Mouse (Mus musculus) monocyte, adult 2 months (primary cell): ENCODE results near the gene Csrnp2.
"Not testable (repeated sequence)": the region's sequence is repeated elsewhere in the genome, so short reads cannot be mapped to it uniquely, and the experiment has no call there.

Experiments used
- DNase-seq, 2 experiments: peaks; one replicate each; pipeline ENCODE4 v3.0.0; 2022; ENCODE audit warnings: low spot score in 2 of 2, low read depth in 1 of 2

Gene Csrnp2

GRCm38 (mm10) chr15:100495102-100495501, at the start of gene Csrnp2:
Gene Csrnp2 (minus strand): TSS chr15:100495488.
- DNase-seq, result peak; percentile 37 to 56

DNA sequence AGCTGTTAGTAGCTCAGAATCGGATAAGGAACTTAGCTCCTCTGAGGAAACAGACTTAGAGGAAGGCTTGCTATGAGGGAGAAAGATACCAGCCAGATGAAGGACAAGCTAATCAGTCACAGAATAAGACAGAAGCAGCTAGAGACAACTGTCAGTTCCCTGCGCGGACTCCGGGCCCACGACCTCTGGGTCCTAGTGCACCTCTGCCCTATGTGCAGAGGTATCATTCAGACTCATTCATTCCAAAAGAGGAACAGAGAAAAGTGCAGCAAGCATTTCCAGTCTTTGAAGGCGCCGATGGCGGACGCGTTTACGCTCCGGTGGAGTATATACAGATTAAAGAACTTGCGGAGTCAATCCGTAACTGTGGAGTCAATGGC, 48.4 kb upstream of the Csrnp2 start:
- DNase-seq, result not testable (repeated sequence)

- DNase-seq, result not testable (repeated sequence)
These were observed 47.8 kb upstream of the Csrnp2 start for GRCm38 (mm10) chr15:100542876-100543650.

DNA sequence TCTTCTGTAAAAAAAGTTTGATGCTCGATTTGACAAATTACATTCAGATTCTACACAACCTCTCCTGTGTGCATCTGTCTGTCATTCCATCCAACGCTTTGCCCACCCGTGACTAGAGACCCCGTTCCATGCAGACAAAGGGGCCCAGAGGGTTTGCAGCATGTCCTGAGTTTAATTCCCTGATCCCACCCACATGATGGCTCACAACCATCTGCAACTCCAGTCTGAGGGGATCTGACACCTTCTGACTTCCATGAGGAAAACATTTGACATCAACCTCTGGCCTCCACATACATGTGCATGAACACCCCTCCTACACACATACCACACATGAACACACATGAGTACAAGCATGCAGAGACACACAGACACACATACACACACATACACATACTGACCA, 46.1 kb upstream of the Csrnp2 start:
- no peak for DNase-seq

DNA sequence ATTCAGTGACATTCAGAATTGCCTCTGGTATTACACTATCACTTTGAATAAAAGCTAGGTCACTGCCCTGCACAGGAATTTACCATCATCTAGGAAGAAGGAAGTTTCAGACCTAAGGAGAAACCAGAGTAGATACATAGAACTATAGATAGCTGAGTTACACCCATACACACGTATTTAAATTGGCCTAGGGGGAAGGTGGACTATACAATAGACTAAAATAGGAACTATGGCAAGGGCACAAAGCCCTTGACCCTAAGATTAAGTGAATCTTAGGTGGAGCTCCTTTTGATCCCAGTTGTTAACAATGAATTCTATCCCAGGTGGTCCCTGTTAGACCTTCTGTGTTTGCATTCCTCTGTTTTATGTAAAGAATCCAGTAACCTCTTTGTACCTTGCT, 45.7 kb upstream of the Csrnp2 start:
- not testable (repeated sequence) for DNase-seq

- DNase-seq, result no peak
These were observed 44.1 kb upstream of the Csrnp2 start for GRCm38 (mm10) chr15:100539411-100539810.

GRCm38 (mm10) chr15:100537913-100538312, 42.6 kb upstream of the Csrnp2 start:
- DNase-seq, result no peak

GRCm38 (mm10) chr15:100527900-100528299, 32.6 kb upstream of the Csrnp2 start:
- no peak for DNase-seq

GRCm38 (mm10) chr15:100525405-100525804, 30.1 kb upstream of the Csrnp2 start:
- DNase-seq, result no peak

- DNase-seq, result no peak
These were observed 25.0 kb upstream of the Csrnp2 start for GRCm38 (mm10) chr15:100520306-100520705.

DNA sequence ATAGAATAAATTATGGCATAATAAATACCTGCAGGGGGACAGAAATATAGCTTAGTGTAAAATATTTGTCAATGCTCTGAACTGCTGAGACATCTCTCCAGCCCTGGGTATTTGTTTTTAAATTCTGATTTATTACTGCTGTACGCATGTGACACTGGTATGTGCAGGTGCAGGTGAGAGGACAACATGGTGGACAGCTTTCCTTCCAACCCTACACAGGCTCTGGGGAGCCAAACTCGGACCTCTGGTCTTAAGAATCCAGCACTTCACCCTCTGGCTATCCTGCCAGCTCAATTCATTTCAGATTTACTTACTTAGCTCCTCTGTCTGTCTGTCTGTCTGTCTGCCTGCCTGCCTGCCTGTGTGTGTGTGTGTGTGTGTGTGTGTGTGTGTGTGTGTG, 19.8 kb upstream of the Csrnp2 start:
- no peak for DNase-seq

GRCm38 (mm10) chr15:100513387-100513786, 18.1 kb upstream of the Csrnp2 start:
- DNase-seq, result no peak

GRCm38 (mm10) chr15:100510072-100510471, 14.8 kb upstream of the Csrnp2 start:
- no peak for DNase-seq

- no peak for DNase-seq
These were observed 13.3 kb upstream of the Csrnp2 start for GRCm38 (mm10) chr15:100508454-100509167.

- not testable (repeated sequence) for DNase-seq
These were observed 4.2 kb upstream of the Csrnp2 start for GRCm38 (mm10) chr15:100499506-100499905.

- no peak for DNase-seq
These were observed 641 bp downstream of the Csrnp2 start for GRCm38 (mm10) chr15:100494647-100495046.

DNA sequence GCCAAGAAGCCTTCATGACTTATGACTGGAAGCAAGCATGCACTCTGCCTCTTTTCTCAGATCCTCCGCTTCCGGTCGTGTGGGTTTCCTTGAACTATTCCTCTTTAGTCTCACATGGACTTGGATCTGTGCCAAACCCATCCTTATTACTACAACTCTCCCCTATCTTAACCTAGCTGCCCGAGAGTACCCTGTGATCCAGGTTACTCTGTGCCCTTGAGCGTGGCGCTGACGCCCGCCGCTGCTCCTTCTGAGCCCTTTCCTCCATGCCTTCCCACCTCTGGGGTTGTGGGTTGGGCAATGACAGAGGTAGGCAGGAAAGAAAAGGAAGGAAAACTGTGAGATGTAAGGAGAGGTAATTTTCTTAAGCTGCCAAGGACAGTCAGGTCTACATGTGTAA, 3.3 kb downstream of the Csrnp2 start:
- no peak for DNase-seq

DNA sequence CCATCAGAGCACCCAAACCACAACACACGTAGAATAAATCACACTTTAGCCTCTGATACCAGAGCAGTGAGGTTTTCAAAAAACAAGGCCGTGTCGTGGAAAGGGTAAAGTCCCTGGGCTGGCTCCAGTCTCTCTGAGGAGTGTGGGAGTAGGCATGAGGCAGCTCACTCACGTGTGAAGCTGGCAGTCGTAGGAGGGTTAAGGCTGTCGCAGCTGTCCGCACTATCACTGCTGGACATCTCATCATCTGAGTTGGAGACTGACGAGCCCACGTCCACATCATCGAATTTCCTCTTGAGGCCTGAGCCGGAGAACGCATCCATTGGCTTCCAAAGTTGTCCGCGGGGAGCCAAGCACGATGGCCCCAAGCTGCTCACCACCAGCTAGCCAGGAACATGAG, 6.0 kb downstream of the Csrnp2 start:
- DNase-seq, result no peak

- not testable (repeated sequence) for DNase-seq
These were observed 7.0 kb downstream of the Csrnp2 start for GRCm38 (mm10) chr15:100488297-100488696.

DNA sequence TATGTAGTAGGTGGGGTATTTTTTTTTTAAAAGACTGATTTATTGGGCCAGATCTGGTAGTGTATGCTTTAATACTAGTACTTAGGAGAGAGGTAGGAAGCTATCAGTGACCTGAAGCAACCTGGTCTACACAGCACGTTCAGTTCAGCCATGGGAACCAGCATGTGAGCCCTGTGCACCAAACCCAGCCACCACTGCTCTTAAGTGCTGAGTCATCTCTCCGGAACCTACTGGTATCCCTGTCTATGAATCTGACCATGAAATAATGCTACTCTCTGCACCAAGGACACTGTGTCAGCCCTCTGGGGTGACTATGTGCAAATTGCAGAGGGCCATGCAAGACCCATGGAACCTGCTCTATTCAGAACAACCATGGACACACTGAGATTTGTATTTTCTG, 8.2 kb downstream of the Csrnp2 start:
- DNase-seq, result no peak

DNA sequence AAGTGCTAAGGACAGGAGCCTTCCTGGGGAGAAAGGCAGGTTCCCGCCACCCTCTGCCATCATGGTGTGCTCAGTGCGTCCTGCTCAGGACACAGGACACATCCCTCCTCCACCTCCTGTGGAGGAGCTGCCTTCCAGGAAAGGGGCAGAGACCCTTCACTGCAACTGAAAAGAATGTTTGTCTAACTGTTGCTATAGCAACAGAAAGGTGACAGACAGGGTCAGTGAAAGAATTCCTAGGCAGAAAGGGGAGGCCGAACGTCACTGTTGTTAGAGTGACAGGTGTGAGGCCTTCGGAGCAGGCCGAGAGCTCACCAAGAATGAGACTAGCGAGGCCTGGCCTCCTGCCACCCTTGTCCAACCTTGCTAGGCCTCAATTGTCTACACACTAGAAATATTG, 8.8 kb downstream of the Csrnp2 start:
- DNase-seq, result no peak

DNA sequence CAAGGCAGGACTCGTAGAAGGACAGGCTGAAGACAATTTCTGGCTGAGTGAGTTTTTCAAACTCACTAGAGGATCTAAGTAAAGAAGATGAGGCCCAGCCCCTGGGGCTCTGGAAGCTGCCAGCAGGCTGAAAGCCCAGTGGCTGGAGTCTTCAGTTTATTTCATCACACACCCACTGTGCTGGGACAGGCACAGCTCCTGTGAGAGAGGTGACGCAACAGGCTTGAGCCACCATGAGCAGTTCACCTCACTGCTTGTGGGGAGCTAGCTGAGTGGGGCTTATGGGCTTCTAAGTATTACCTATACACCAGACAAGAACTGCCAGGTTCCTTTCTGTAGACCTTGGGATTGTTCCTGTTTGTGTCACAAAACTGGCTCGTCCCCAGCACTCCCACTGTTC, 9.7 kb downstream of the Csrnp2 start:
- no peak for DNase-seq

DNA sequence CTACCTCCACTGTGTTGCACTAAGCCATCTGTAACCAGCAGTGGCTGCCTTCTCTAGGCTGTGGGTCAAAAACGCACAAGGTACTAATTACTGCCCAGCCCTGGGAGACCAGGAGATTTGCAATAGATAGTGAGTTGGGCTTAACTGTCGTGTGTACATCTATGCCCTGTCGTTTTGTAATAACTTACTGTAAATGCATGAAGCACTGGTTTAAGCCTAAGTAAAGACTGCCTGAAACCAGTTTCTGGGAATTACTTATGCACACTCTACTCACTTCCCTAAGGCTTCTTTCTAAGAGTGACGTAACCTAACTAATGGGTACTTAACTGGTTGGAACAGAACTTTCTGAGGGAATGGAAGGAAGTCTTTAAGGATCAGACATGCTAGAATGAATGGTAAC, 16.4 kb downstream of the Csrnp2 start:
- no peak for DNase-seq
